In genomic region chr3:144689236-144689635, GRCm38 (mm10) we compare ENCODE assay signal across 8 mouse cellular contexts. TPM values are rescaled to one million over a fixed set of nuclear protein-coding genes. Genes with fewer than 3 reads are reported as not detected.
DNase-seq lines count a peak whose midpoint lies in the region; ATAC-seq and TF ChIP-seq lines count a peak whose summit lies in the region.

No protein-coding gene starts in this region.

- peak; percentile 95 for ATAC-seq in megakaryocyte-erythroid progenitor cell, adult 5-6 weeks (replicated peaks; ENCODE audit: low FRiP score, low TSS enrichment, poor library complexity, severe bottlenecking)

- no peaks in the 10 kb centered on the region for H3K79me2 ChIP-seq in MEL (ENCODE audit: control insufficient read depth, insufficient read depth, low read length, poor library complexity)

- H3K9me3 ChIP-seq in MEL (replicated peaks; ENCODE audit: insufficient read depth, low read length), result no peaks in the 10 kb centered on the region
- H3K9me3 ChIP-seq in erythroblast, embryonic 14.5 days (ENCODE audit: control insufficient read depth, low read length), result no peaks in the 10 kb centered on the region

- TF ChIP-seq CTCF in MEL (IDR thresholded peaks at IDR 0.05 in 2 of 3, conservative IDR thresholded peaks at IDR 0.05 in 1 of 3; ENCODE audit: control insufficient read depth in 1 of 3, insufficient read depth in 1 of 3, low read depth in 2 of 3, low read length in 3 of 3, poor library complexity in 1 of 3, severe bottlenecking in 1 of 3), result no peak

- DNase-seq in adrenal gland, postnatal 10 days, result peak; percentile 61
- DNase-seq in adrenal gland, adult 8-10 months, result no peak
- DNase-seq in MEL (ENCODE audit: low read depth, low spot score), result peak; percentile 41
- peak; percentile 39 to 68 for DNase-seq in kidney, postnatal 25 days
- DNase-seq in yolk sac, embryonic 10.5 days (ENCODE audit: low spot score), result peak; percentile 81
- DNase-seq in cerebellum, adult 8-10 months, result no peak

- no peak overlapping the region for H3K27ac ChIP-seq in MEL (ENCODE audit: control insufficient read depth, low read depth, low read length)

- no peak for TF ChIP-seq POLR2A in MEL (IDR thresholded peaks at IDR 0.05; ENCODE audit: control insufficient read depth in 1 of 2, insufficient read depth in 1 of 2, low read depth in 1 of 2, low read length in 2 of 2, poor library complexity in 1 of 2)

- H3K4me1 ChIP-seq in MEL (ENCODE audit: control insufficient read depth in 1 of 2, insufficient read depth in 2 of 2, low read length in 2 of 2), result no peaks in the 10 kb centered on the region
- H3K4me1 ChIP-seq in erythroblast, embryonic 14.5 days (ENCODE audit: control insufficient read depth), result peaks cover 56% of the 10 kb centered on the region

- no peak overlapping the region for H3K4me3 ChIP-seq in MEL (ENCODE audit: control insufficient read depth in 1 of 2, insufficient read depth in 1 of 2, low read depth in 2 of 2, low read length in 2 of 2)
- peak overlapping the region; percentile 23 for H3K4me3 ChIP-seq in erythroblast, embryonic 14.5 days (replicated peaks)

- H3K36me3 ChIP-seq in MEL (ENCODE audit: control insufficient read depth in 1 of 2, insufficient read depth in 2 of 2, low read length in 2 of 2), result peaks cover 0 to 11% of the 10 kb centered on the region in 2 experiments
- peaks cover 97% of the 10 kb centered on the region for H3K36me3 ChIP-seq in erythroblast, embryonic 14.5 days (ENCODE audit: control insufficient read depth)

- no peaks in the 10 kb centered on the region for H3K27me3 ChIP-seq in MEL (ENCODE audit: control insufficient read depth in 1 of 2, insufficient read depth in 2 of 2, low read length in 2 of 2)
- H3K27me3 ChIP-seq in erythroblast, embryonic 14.5 days (ENCODE audit: control insufficient read depth), result no peaks in the 10 kb centered on the region

- no peak for TF ChIP-seq EP300 in MEL (IDR thresholded peaks at IDR 0.05; ENCODE audit: low read depth in 1 of 2, low read length in 2 of 2)

- no peak overlapping the region for H3K9ac ChIP-seq in MEL (ENCODE audit: control insufficient read depth, low read depth, low read length, poor library complexity, severe bottlenecking)

- no peak for TF ChIP-seq RAD21 in MEL (IDR thresholded peaks at IDR 0.05; ENCODE audit: low read depth, low read length)

TF ChIP-seq in MEL, 35 proteins besides CTCF, POLR2A, EP300 and RAD21:
- TF ChIP-seq USF2 (IDR thresholded peaks at IDR 0.05; ENCODE audit: borderline replicate concordance in 1 of 2, insufficient read depth in 1 of 2, low read depth in 1 of 2, low read length in 2 of 2), result no peak
TF ChIP-seq in MEL: peak in this region for 0.

RNA-seq across cellular contexts. Expression of gene Sh3glb1, which starts 30.9 kb away (rescaled TPM):
- total RNA-seq in adrenal gland, postnatal 10 days (2021), result 100 to 1,000 TPM; 271 to 286 TPM
- total RNA-seq in adrenal gland, adult 8-10 months (2022), result 100 to 1,000 TPM in 3 of 4 experiments, 10 to 100 TPM in 1; 82.1 to 133 (median 115) TPM
- 33.9 and 39.6 TPM in 2 replicates for total RNA-seq in MEL (2012; rRNA removed)
- 10 to 100 TPM; 61.9 to 89.2 TPM for polyA plus RNA-seq in MEL (2012; ENCODE audit: insufficient read depth in 1 of 2, insufficient read length in 2 of 2, low read depth in 1 of 2, low replicate concordance in 2 of 2, missing spikeins in 1 of 2)
- polyA plus RNA-seq in erythroblast, embryonic 14.5 days (2012), result 15.0 and 16.1 TPM in 2 replicates
- total RNA-seq in megakaryocyte-erythroid progenitor cell, adult 5-6 weeks (2014; fragmentation: Nextera tagmentation), result 113 and 131 TPM in 2 replicates
- total RNA-seq in megakaryocyte-erythroid progenitor cell, adult 5-6 weeks (2017), result 48.6 and 103 TPM in 2 replicates

Comparison
In these comparisons a context has a peak if more than half of its experiments do, and no peak if none do; other contexts are left out.
1. DNase-seq: peak in adrenal gland, postnatal 10 days (single experiment), MEL (single experiment), kidney, postnatal 25 days (2 of 2) and yolk sac, embryonic 10.5 days (single experiment); none in adrenal gland, adult 8-10 months (single experiment) and cerebellum, adult 8-10 months (single experiment).